Mouse (Mus musculus): ENCODE results near the gene Supt4a.
A peak's percentile ranks its signal among the peaks of the same experiment; 100 is the strongest.

Gene Supt4a

GRCm38 (mm10) chr11:87725964-87726562 is 11.3 kb upstream of the Supt4a start:
- peak; percentile 21 for DNase-seq (ENCODE audit: low spot score)

- DNase-seq (ENCODE audit: low spot score): no peak
Measured at GRCm38 (mm10) chr11:87727021-87727420, 10.3 kb upstream of the Supt4a start.

- no peak for DNase-seq (ENCODE audit: low spot score)
Measured at GRCm38 (mm10) chr11:87727471-87727870, 9.9 kb upstream of the Supt4a start.

GRCm38 (mm10) chr11:87728850-87729592 is 8.3 kb upstream of the Supt4a start:
- DNase-seq (ENCODE audit: low spot score): no peak

GRCm38 (mm10) chr11:87729593-87730185 is 7.7 kb upstream of the Supt4a start:
- no peak for DNase-seq (ENCODE audit: low spot score)

- no peak for DNase-seq (ENCODE audit: low spot score)
Measured at GRCm38 (mm10) chr11:87730652-87731310, 6.6 kb upstream of the Supt4a start.

GRCm38 (mm10) chr11:87734346-87734745 is 3.0 kb upstream of the Supt4a start:
- peak; percentile 56 for DNase-seq (ENCODE audit: low spot score)

GRCm38 (mm10) chr11:87735691-87736090 is 1.7 kb upstream of the Supt4a start:
- no peak for DNase-seq (ENCODE audit: low spot score)

- peak; percentile 57 for DNase-seq (ENCODE audit: low spot score)
Measured at GRCm38 (mm10) chr11:87736647-87737134, 661 bp upstream of the Supt4a start.

- no peak for DNase-seq (ENCODE audit: low spot score)
Measured at GRCm38 (mm10) chr11:87743691-87744090, 6.3 kb downstream of the Supt4a start.

GRCm38 (mm10) chr11:87744964-87745363 is 7.6 kb downstream of the Supt4a start:
- peak; percentile 93 for DNase-seq (ENCODE audit: low spot score)

GRCm38 (mm10) chr11:87745632-87746555 is 8.5 kb downstream of the Supt4a start:
- no peak for DNase-seq (ENCODE audit: low spot score)

- DNase-seq (ENCODE audit: low spot score): no peak
Measured at GRCm38 (mm10) chr11:87747312-87747711, 10.0 kb downstream of the Supt4a start.

- DNase-seq (ENCODE audit: low spot score): no peak
Measured at GRCm38 (mm10) chr11:87747716-87748115, 10.4 kb downstream of the Supt4a start.

- peak; percentile 89 for DNase-seq (ENCODE audit: low spot score)
Measured at GRCm38 (mm10) chr11:87748132-87749119, 11.1 kb downstream of the Supt4a start.

GRCm38 (mm10) chr11:87749192-87750042 is 12.1 kb downstream of the Supt4a start:
- peak; percentile 97 for DNase-seq (ENCODE audit: low spot score)

GRCm38 (mm10) chr11:87750043-87750421 is 12.7 kb downstream of the Supt4a start:
- DNase-seq (ENCODE audit: low spot score): no peak

- peak; percentile 80 for DNase-seq (ENCODE audit: low spot score)
Measured at GRCm38 (mm10) chr11:87750521-87750920, 13.2 kb downstream of the Supt4a start.

- DNase-seq (ENCODE audit: low spot score): peak; percentile 33
Measured at GRCm38 (mm10) chr11:87751031-87751430, 13.7 kb downstream of the Supt4a start.
